Mouse (Mus musculus) E14TG2a.4 (cell line): ENCODE measurements at regions not wholly inside any gene's neighbourhood (a gene's known extent, or its start where the extent isn't known, plus 50 kb on each side); places are given as distances from the start of the nearest gene placed in this dataset.

ENCODE experiments used
- H3K27me3 ChIP-seq: 2 replicates; pipeline ENCODE4 v1.6.1; 2014; ENCODE audit warnings: low read length, control low read depth; ENCODE audit not compliant: insufficient read depth
- H3K36me3 ChIP-seq: 2 replicates; pipeline ENCODE4 v1.6.1; 2014; ENCODE audit warnings: low read length, control low read depth; ENCODE audit not compliant: insufficient read depth
- H3K4me1 ChIP-seq: replicated peaks from 2 replicates; pipeline ENCODE4 v1.6.1; 2014; ENCODE audit warnings: low read depth, low read length, control low read depth
- H3K4me3 ChIP-seq: replicated peaks from 2 replicates; pipeline ENCODE4 v1.5.1; 2014; ENCODE audit warnings: mild to moderate bottlenecking, low read length
- H3K9me3 ChIP-seq: 2 replicates; pipeline ENCODE4 v1.6.1; 2014; ENCODE audit warnings: low read length, control low read depth
- CTCF ChIP-seq: conservative IDR thresholded peaks from 2 replicates; pipeline ENCODE4 v1.5.1; 2014; ENCODE audit warnings: low read length
- NANOG ChIP-seq: IDR thresholded peaks from 2 replicates; pipeline ENCODE4 v1.6.1; 2014; ENCODE audit warnings: borderline replicate concordance, low read length, mixed read lengths
- POU5F1 ChIP-seq: IDR thresholded peaks from 2 replicates; pipeline ENCODE4 v1.6.1; 2014; ENCODE audit warnings: low read length, borderline replicate concordance

DNA sequence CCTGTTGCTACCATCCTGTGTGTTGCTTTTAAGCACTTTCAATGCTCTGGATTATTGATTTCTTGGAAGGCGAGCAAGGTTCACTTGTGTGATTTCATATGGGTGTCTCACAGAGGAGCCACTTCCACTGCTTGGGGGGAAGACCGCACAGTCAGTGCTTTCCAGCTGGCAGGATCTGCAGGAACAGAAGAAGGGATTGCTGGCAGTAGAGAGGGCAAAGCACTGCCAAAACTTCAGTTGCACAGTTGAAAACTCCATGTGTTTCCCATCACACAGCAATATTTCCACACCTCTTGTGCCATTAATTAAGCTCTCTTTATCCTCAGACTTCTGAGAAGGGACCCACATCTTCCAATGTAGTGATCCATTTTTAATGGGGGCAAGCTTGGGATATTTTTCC lies 618.8 kb downstream of the Cdh8 start:
- Histone ChIP-seq H3K27me3 (no peaks in the 10 kb centered on the region), H3K4me1 (no peaks in the 10 kb centered on the region), H3K9me3 (no peaks in the 10 kb centered on the region), H3K4me3 (no peak overlapping the region), H3K36me3 (no peaks in the 10 kb centered on the region)
- TF ChIP-seq POU5F1 (no peak), CTCF (no peak), NANOG (no peak)

- TF ChIP-seq CTCF (no peak), NANOG (no peak), POU5F1 (no peak)
- no peaks in the 10 kb centered on the region for H3K9me3 ChIP-seq
- H3K4me1 ChIP-seq, result no peaks in the 10 kb centered on the region
- no peak overlapping the region for H3K4me3 ChIP-seq
- no peaks in the 10 kb centered on the region for H3K36me3 ChIP-seq
- H3K27me3 ChIP-seq, result no peaks in the 10 kb centered on the region
Measured at GRCm38 (mm10) chr8:98767036-98767435, 649.2 kb downstream of the Cdh8 start.

DNA sequence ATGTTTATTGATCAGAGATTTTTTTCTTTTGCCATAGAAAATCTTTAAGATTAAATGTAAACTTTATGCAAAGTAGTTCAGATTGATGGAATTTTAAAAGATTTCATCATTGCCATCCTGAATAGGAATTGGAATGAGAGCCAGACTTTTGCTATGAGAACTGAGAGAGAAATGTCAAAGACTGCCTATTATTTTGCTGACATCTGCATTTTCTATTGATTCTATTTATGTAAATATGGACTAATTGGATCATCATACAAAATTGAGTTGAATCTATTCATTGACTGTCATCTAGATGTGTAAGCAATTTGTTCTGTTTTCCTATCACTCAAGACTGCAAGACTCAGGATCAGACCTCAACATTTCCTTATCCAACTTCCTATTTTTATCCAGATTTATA lies 659.7 kb downstream of the Cdh8 start:
- H3K9me3 ChIP-seq, result no peaks in the 10 kb centered on the region
- no peaks in the 10 kb centered on the region for H3K36me3 ChIP-seq
- TF ChIP-seq NANOG (no peak), CTCF (no peak), POU5F1 (no peak)
- no peaks in the 10 kb centered on the region for H3K27me3 ChIP-seq
- no peaks in the 10 kb centered on the region for H3K4me1 ChIP-seq
- no peak overlapping the region for H3K4me3 ChIP-seq

GRCm38 (mm10) chr8:98755795-98756194 lies 660.5 kb downstream of the Cdh8 start:
- H3K4me3 ChIP-seq, result no peak overlapping the region
- H3K27me3 ChIP-seq, result no peaks in the 10 kb centered on the region
- H3K36me3 ChIP-seq, result no peaks in the 10 kb centered on the region
- no peaks in the 10 kb centered on the region for H3K4me1 ChIP-seq
- TF ChIP-seq CTCF, result no peak
- TF ChIP-seq NANOG, result no peak
- TF ChIP-seq POU5F1, result no peak
- H3K9me3 ChIP-seq, result no peaks in the 10 kb centered on the region

GRCm38 (mm10) chr8:98752367-98752766 lies 663.9 kb downstream of the Cdh8 start:
- no peaks in the 10 kb centered on the region for H3K27me3 ChIP-seq
- H3K4me1 ChIP-seq, result no peaks in the 10 kb centered on the region
- no peaks in the 10 kb centered on the region for H3K36me3 ChIP-seq
- no peaks in the 10 kb centered on the region for H3K9me3 ChIP-seq
- TF ChIP-seq NANOG (no peak), CTCF (no peak), POU5F1 (no peak)
- H3K4me3 ChIP-seq, result no peak overlapping the region

DNA sequence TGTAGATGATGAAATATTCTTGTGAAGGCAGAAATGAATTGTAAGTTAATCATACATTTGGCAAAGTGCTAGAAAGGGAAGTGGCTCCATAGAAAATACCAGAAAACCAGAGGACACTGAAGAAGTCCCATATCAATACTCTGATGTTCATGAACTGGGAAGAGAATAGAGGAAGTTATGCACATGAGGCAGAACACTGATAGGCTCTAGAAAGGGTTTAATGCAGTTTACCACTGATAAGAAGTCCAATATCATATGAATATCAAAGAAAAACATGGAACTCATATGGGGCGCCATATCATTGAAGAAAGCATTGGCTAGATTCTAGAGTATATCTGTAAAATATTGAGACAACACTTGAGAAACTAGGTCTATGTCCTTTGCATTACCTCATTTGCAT lies 708.5 kb downstream of the Cdh8 start:
- no peaks in the 10 kb centered on the region for H3K27me3 ChIP-seq
- no peak overlapping the region for H3K4me3 ChIP-seq
- no peaks in the 10 kb centered on the region for H3K36me3 ChIP-seq
- TF ChIP-seq CTCF (no peak), NANOG (no peak)
- H3K4me1 ChIP-seq, result no peaks in the 10 kb centered on the region
- H3K9me3 ChIP-seq, result no peaks in the 10 kb centered on the region

DNA sequence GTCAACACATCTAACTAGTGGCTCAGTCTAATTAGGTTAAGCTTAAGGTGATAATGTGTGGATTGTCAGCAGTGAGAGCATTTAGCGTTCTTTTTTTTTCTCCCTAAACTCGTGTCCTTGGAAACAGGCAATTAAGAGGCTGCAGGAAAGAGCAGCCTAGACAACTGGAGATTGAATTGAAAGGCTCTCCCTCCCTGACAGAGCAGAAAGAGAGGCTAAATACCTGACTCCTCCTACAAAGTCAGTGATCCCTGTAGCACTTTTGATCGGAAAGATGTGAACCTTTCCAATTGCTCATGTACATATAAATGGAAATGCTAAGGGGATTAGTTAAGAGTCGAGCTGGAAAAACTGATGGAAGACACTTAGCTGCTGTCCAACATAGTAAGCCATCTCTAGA lies 710.1 kb downstream of the Cdh8 start:
- Histone ChIP-seq H3K4me1 (no peaks in the 10 kb centered on the region), H3K27me3 (no peaks in the 10 kb centered on the region), H3K4me3 (no peak overlapping the region), H3K36me3 (no peaks in the 10 kb centered on the region), H3K9me3 (no peaks in the 10 kb centered on the region)
- TF ChIP-seq CTCF (no peak), POU5F1 (no peak), NANOG (no peak)

DNA sequence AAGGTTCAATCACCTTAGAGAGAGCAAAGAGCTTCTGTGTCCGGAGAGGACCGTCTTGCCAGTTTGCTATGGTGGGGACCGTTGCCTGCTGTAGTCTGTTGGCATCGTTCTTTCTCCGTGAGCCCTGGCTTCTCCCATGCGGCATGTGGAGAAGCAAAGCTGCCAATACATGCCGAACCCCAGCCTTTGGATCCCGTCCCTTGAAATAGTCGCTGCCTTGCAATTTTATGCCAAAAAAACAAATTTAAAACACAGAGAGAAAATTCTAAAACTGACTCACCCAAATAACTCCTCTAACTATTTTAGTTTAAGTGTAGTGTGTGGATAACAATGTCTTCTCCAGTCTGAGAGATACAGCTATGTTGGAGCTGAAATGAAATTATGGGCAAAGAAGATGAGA lies 731.1 kb downstream of the Cdh8 start:
- H3K27me3 ChIP-seq, result no peaks in the 10 kb centered on the region
- no peaks in the 10 kb centered on the region for H3K36me3 ChIP-seq
- H3K4me1 ChIP-seq, result no peaks in the 10 kb centered on the region
- no peaks in the 10 kb centered on the region for H3K9me3 ChIP-seq
- no peak for TF ChIP-seq NANOG
- H3K4me3 ChIP-seq, result no peak overlapping the region

GRCm38 (mm10) chr8:98684531-98684930 lies 731.7 kb downstream of the Cdh8 start:
- Histone ChIP-seq H3K27me3 (no peaks in the 10 kb centered on the region), H3K4me1 (no peaks in the 10 kb centered on the region), H3K4me3 (no peak overlapping the region), H3K9me3 (no peaks in the 10 kb centered on the region), H3K36me3 (no peaks in the 10 kb centered on the region)
- TF ChIP-seq POU5F1, result no peak
- no peak for TF ChIP-seq CTCF
- TF ChIP-seq NANOG, result no peak
